Mouse (Mus musculus): ENCODE measurements at regions not wholly inside any gene's neighbourhood (a gene's known extent, or its start where the extent isn't known, plus 50 kb on each side); places are given as distances from the start of the nearest gene placed in this dataset.

DNA sequence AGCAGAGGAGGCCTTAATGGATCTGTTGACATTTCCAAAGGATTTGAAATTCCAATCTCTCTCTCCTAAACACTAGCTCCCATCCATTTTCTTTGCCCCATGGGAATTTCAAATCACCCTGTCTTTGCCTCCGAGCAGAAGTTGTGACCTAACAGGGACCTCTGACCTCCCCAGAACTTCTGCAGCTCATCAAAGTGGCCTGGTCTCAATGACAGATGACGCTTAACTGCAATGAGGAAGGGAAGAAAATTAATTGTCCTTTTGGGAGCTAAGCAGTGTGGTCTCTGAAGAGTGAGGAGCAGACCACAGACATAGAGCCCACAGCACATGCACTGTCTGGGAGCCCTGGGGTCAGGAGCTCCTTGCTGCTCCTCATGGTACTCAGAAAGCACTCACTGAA lies 155.3 kb downstream of the Tox3 start:
- WGBS: 69% methylated on average over 2 of the region's 2 CpGs
- Histone ChIP-seq H3K27me3 (ENCODE audit: control insufficient read depth, insufficient read depth, low read length) (no peaks in the 10 kb centered on the region), H3K9me3 (ENCODE audit: control insufficient read depth, low read length) (no peaks in the 10 kb centered on the region), H3K9ac (ENCODE audit: low read length) (no peak overlapping the region), H3K27ac (ENCODE audit: low read depth, low read length) (no peak overlapping the region), H3K4me3 (ENCODE audit: low read depth, low read length) (no peak overlapping the region), H3K4me2 (ENCODE audit: low read depth, low read length, severe bottlenecking) (no peak overlapping the region), H3K36me3 (ENCODE audit: control insufficient read depth, insufficient read depth, low read length) (no peaks in the 10 kb centered on the region), H3K4me1 (replicated peaks; ENCODE audit: control insufficient read depth, insufficient read depth, low read length) (no peaks in the 10 kb centered on the region)
- DNase-seq (ENCODE audit: low spot score) (no peak), ATAC-seq (replicated peaks; ENCODE audit: low FRiP score) (no peak)

DNA sequence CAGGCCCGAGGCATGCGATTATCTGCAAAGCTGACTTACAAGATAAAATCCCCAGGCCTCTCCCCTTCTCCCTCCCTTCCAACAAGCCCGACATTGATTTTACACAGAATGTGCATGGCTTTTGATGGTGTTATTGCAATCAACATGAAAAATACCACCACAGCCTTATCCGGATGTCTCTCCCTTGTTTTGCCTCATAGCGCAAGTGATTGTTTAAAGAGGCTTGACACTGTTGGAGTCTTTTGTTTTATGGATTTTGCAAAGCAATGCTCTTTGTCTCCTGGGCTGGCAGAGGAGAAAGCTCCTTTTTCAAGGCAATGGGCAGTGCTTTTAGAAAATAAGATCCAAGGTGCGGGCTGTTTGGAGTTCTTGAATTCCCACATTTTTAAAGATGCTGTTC lies 165.3 kb downstream of the Tox3 start:
- 27% methylated on average over 6 of the region's 6 CpGs for WGBS
- Histone ChIP-seq H3K9me3 (ENCODE audit: control insufficient read depth, low read length) (no peaks in the 10 kb centered on the region), H3K9ac (ENCODE audit: low read length) (no peak overlapping the region), H3K4me2 (ENCODE audit: low read depth, low read length, severe bottlenecking) (no peak overlapping the region), H3K27ac (ENCODE audit: low read depth, low read length) (no peak overlapping the region), H3K4me3 (ENCODE audit: low read depth, low read length) (no peak overlapping the region), H3K36me3 (ENCODE audit: control insufficient read depth, insufficient read depth, low read length) (no peaks in the 10 kb centered on the region), H3K4me1 (replicated peaks; ENCODE audit: control insufficient read depth, insufficient read depth, low read length) (no peaks in the 10 kb centered on the region), H3K27me3 (ENCODE audit: control insufficient read depth, insufficient read depth, low read length) (no peaks in the 10 kb centered on the region)
- ATAC-seq (replicated peaks; ENCODE audit: low FRiP score) (no peak), DNase-seq (ENCODE audit: low spot score) (no peak)

- ATAC-seq (replicated peaks; ENCODE audit: low FRiP score) (no peak), DNase-seq (ENCODE audit: low spot score) (peak; percentile 53)
- H3K36me3 ChIP-seq (ENCODE audit: control insufficient read depth, insufficient read depth, low read length): no peaks in the 10 kb centered on the region
- H3K27ac ChIP-seq (ENCODE audit: low read depth, low read length): no peak overlapping the region
- H3K4me3 ChIP-seq (ENCODE audit: low read depth, low read length): no peak overlapping the region
- H3K9ac ChIP-seq (ENCODE audit: low read length): no peak overlapping the region
- peak overlapping the region; percentile 16; the same call in 1 of the 2 replicates for H3K4me2 ChIP-seq (ENCODE audit: low read depth, low read length, severe bottlenecking)
- no peaks in the 10 kb centered on the region for H3K27me3 ChIP-seq (ENCODE audit: control insufficient read depth, insufficient read depth, low read length)
- 24% methylated on average over 7 of the region's 7 CpGs for WGBS
- no peaks in the 10 kb centered on the region for H3K9me3 ChIP-seq (ENCODE audit: control insufficient read depth, low read length)
- peaks cover 4% of the 10 kb centered on the region; the same call in 1 of the 2 replicates for H3K4me1 ChIP-seq (replicated peaks; ENCODE audit: control insufficient read depth, insufficient read depth, low read length)
These were observed 171.4 kb downstream of the Tox3 start for GRCm38 (mm10) chr8:90176771-90177170.

- H3K36me3 ChIP-seq (ENCODE audit: control insufficient read depth, insufficient read depth, low read length): no peaks in the 10 kb centered on the region
- H3K4me3 ChIP-seq (ENCODE audit: low read depth, low read length): no peak overlapping the region
- H3K4me1 ChIP-seq (replicated peaks; ENCODE audit: control insufficient read depth, insufficient read depth, low read length): peaks cover 4% of the 10 kb centered on the region; the same call in 1 of the 2 replicates
- DNase-seq (ENCODE audit: low spot score) (no peak), ATAC-seq (replicated peaks; ENCODE audit: low FRiP score) (no peak)
- no peaks in the 10 kb centered on the region for H3K9me3 ChIP-seq (ENCODE audit: control insufficient read depth, low read length)
- H3K27me3 ChIP-seq (ENCODE audit: control insufficient read depth, insufficient read depth, low read length): no peaks in the 10 kb centered on the region
- no peak overlapping the region; the same call in 1 of the 2 replicates for H3K4me2 ChIP-seq (ENCODE audit: low read depth, low read length, severe bottlenecking)
- H3K9ac ChIP-seq (ENCODE audit: low read length): no peak overlapping the region
- H3K27ac ChIP-seq (ENCODE audit: low read depth, low read length): no peak overlapping the region
- 10% methylated on average over 9 of the region's 9 CpGs for WGBS
These were observed 171.8 kb downstream of the Tox3 start for GRCm38 (mm10) chr8:90176335-90176734.

DNA sequence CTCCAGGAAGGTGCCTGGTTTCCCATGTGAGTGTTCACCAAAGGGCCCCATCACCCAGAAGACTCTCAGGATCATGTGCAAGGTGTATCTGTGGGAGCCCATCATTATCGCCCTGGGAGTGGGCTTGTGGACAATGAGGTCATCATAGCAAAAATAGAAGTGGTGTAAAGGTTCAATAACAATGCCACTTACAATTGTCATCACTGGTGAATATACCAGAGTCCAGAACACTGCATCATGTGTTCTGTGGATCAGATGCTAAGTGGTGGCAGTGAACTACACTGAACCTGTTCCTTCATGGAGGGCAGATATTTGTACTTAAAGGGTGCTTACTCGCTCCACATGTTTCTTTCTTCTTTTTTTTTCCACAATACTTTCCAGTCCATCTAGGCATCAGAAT lies 181.5 kb downstream of the Tox3 start:
- DNase-seq (ENCODE audit: low spot score) (no peak), ATAC-seq (replicated peaks; ENCODE audit: low FRiP score) (no peak)
- Histone ChIP-seq H3K4me2 (ENCODE audit: low read depth, low read length, severe bottlenecking) (no peak overlapping the region), H3K27me3 (ENCODE audit: control insufficient read depth, insufficient read depth, low read length) (no peaks in the 10 kb centered on the region), H3K9me3 (ENCODE audit: control insufficient read depth, low read length) (no peaks in the 10 kb centered on the region), H3K27ac (ENCODE audit: low read depth, low read length) (no peak overlapping the region), H3K36me3 (ENCODE audit: control insufficient read depth, insufficient read depth, low read length) (no peaks in the 10 kb centered on the region), H3K4me3 (ENCODE audit: low read depth, low read length) (no peak overlapping the region), H3K4me1 (replicated peaks; ENCODE audit: control insufficient read depth, insufficient read depth, low read length) (no peaks in the 10 kb centered on the region), H3K9ac (ENCODE audit: low read length) (no peak overlapping the region)
- WGBS: 90% methylated on average over 2 of the region's 2 CpGs

- WGBS: 89% methylated on average over 5 of the region's 5 CpGs
- no peak for DNase-seq (ENCODE audit: low spot score)
- H3K36me3 ChIP-seq (ENCODE audit: control insufficient read depth, insufficient read depth, low read length): no peaks in the 10 kb centered on the region
- no peaks in the 10 kb centered on the region for H3K27me3 ChIP-seq (ENCODE audit: control insufficient read depth, insufficient read depth, low read length)
- no peaks in the 10 kb centered on the region for H3K9me3 ChIP-seq (ENCODE audit: control insufficient read depth, low read length)
- no peak for ATAC-seq (replicated peaks; ENCODE audit: low FRiP score)
- no peak overlapping the region for H3K4me3 ChIP-seq (ENCODE audit: low read depth, low read length)
- H3K9ac ChIP-seq (ENCODE audit: low read length): no peak overlapping the region
- no peak overlapping the region for H3K27ac ChIP-seq (ENCODE audit: low read depth, low read length)
- peaks cover 2% of the 10 kb centered on the region; the same call in 1 of the 2 replicates for H3K4me1 ChIP-seq (replicated peaks; ENCODE audit: control insufficient read depth, insufficient read depth, low read length)
- H3K4me2 ChIP-seq (ENCODE audit: low read depth, low read length, severe bottlenecking): no peak overlapping the region
These were observed 196.7 kb downstream of the Tox3 start for GRCm38 (mm10) chr8:90151477-90151876.

GRCm38 (mm10) chr8:90149903-90150302 lies 198.2 kb downstream of the Tox3 start:
- WGBS: 62% methylated on average over 6 of the region's 6 CpGs
- Histone ChIP-seq H3K36me3 (ENCODE audit: control insufficient read depth, insufficient read depth, low read length) (no peaks in the 10 kb centered on the region), H3K4me1 (replicated peaks; ENCODE audit: control insufficient read depth, insufficient read depth, low read length) (peaks cover 2% of the 10 kb centered on the region; the same call in 1 of the 2 replicates), H3K27me3 (ENCODE audit: control insufficient read depth, insufficient read depth, low read length) (no peaks in the 10 kb centered on the region), H3K27ac (ENCODE audit: low read depth, low read length) (no peak overlapping the region), H3K9me3 (ENCODE audit: control insufficient read depth, low read length) (no peaks in the 10 kb centered on the region), H3K4me3 (ENCODE audit: low read depth, low read length) (no peak overlapping the region), H3K4me2 (ENCODE audit: low read depth, low read length, severe bottlenecking) (no peak overlapping the region), H3K9ac (ENCODE audit: low read length) (no peak overlapping the region)
- ATAC-seq (replicated peaks; ENCODE audit: low FRiP score) (no peak), DNase-seq (ENCODE audit: low spot score) (no peak)

GRCm38 (mm10) chr8:90134626-90135025 lies 213.5 kb downstream of the Tox3 start:
- Histone ChIP-seq H3K4me3 (ENCODE audit: low read depth, low read length) (no peak overlapping the region), H3K9ac (ENCODE audit: low read length) (no peak overlapping the region), H3K36me3 (ENCODE audit: control insufficient read depth, insufficient read depth, low read length) (no peaks in the 10 kb centered on the region), H3K4me1 (replicated peaks; ENCODE audit: control insufficient read depth, insufficient read depth, low read length) (no peaks in the 10 kb centered on the region), H3K27ac (ENCODE audit: low read depth, low read length) (no peak overlapping the region), H3K27me3 (ENCODE audit: control insufficient read depth, insufficient read depth, low read length) (no peaks in the 10 kb centered on the region), H3K9me3 (ENCODE audit: control insufficient read depth, low read length) (no peaks in the 10 kb centered on the region), H3K4me2 (ENCODE audit: low read depth, low read length, severe bottlenecking) (no peak overlapping the region)
- ATAC-seq (replicated peaks; ENCODE audit: low FRiP score) (no peak), DNase-seq (ENCODE audit: low spot score) (no peak)
- 84% methylated on average over 5 of the region's 5 CpGs for WGBS

DNA sequence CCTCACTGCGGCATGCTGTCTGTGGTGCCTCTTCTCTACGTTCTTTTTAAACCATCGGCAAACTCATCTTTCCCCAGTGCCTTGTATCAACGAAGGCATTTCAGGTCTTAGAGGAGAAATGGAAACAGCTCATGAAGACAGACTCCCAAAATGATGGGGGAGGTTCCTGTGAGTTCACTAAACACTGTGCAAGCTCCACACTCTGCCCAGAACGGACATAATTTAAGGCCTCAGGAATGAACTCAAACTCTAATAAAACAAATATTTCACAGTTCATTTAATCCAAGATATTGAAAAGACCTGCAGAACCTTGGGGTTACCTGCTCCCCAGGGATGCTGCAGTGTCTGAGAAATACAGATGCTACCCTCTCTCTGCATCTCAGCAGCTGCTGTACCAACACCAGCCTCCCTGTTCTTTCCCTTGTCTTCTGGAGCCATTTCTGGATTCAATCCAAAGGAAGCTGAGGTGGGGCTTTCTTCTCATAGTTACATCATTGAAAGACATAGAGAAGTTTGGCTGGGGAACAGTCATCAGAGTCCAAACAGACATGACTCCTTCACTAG lies 217.4 kb downstream of the Tox3 start:
- H3K36me3 ChIP-seq (ENCODE audit: control insufficient read depth, insufficient read depth, low read length): no peaks in the 10 kb centered on the region
- ATAC-seq (replicated peaks; ENCODE audit: low FRiP score): no peak
- no peaks in the 10 kb centered on the region for H3K27me3 ChIP-seq (ENCODE audit: control insufficient read depth, insufficient read depth, low read length)
- 85% methylated on average over 5 of the region's 5 CpGs for WGBS
- H3K9ac ChIP-seq (ENCODE audit: low read length): no peak overlapping the region
- H3K4me1 ChIP-seq (replicated peaks; ENCODE audit: control insufficient read depth, insufficient read depth, low read length): no peaks in the 10 kb centered on the region
- no peaks in the 10 kb centered on the region for H3K9me3 ChIP-seq (ENCODE audit: control insufficient read depth, low read length)
- H3K4me2 ChIP-seq (ENCODE audit: low read depth, low read length, severe bottlenecking): no peak overlapping the region
- no peak overlapping the region for H3K27ac ChIP-seq (ENCODE audit: low read depth, low read length)
- H3K4me3 ChIP-seq (ENCODE audit: low read depth, low read length): no peak overlapping the region
- DNase-seq (ENCODE audit: low spot score): no peak
